Mouse (Mus musculus): Measurements from ENCODE around the gene Cacnb2.

The Cacnb2 gene

DNA sequence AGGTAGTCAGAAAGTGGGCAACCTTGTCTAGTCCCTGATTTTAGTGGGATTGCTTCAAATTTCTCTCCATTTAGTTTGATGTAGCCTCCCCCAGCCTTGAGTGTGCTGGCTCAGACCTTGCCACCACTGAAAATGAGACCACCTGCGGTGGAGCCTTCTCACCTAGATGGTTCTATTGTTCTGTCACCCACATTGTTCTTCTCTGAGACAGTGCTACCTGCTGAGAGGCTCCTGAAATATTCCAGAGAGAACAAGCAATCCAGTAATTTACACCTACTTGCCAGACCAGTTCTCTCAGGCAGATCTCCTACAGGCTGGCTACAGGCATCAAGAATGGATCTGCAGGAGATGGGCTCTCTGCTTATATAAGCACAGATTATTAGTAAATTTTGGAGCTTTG is 215.8 kb downstream of the Cacnb2 start:
- no peak overlapping the region for H3K4me3 ChIP-seq (replicated peaks; ENCODE audit: low read length)
- H3K27me3 ChIP-seq (ENCODE audit: insufficient read depth, low read length): no peaks in the 10 kb centered on the region
- TF ChIP-seq NANOG (IDR thresholded peaks at IDR 0.05; ENCODE audit: borderline replicate concordance, low read length): peak; percentile 72; the same call in 1 of the 2 replicates
- TF ChIP-seq POU5F1 (IDR thresholded peaks at IDR 0.05; ENCODE audit: borderline replicate concordance, low read length): no peak
- H3K36me3 ChIP-seq (ENCODE audit: insufficient read depth, low read length): no peaks in the 10 kb centered on the region
- no peaks in the 10 kb centered on the region for H3K9me3 ChIP-seq (ENCODE audit: low read length)
- H3K4me1 ChIP-seq (replicated peaks; ENCODE audit: low read depth, low read length): peaks cover 5% of the 10 kb centered on the region

DNA sequence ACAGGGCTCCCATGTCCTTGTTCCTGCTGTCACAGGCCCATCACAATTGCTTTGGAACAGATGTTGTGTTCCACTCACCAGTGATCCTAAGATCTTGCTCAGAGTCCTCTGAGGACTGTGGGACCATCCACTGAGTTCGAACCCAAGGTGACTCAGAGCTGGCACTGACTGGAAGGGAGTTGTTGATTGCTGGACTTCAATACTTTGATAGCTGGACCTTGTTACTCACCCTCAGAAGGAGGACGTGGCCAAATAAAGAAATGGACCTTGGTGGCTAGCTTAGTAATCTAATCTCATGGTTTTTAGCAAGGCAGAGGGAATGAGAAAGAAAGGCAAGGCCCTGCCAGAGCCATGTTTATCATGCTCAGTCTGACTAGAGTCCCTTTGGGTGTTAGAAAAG is 218.1 kb downstream of the Cacnb2 start:
- Histone ChIP-seq H3K9me3 (ENCODE audit: low read length) (no peaks in the 10 kb centered on the region), H3K36me3 (ENCODE audit: insufficient read depth, low read length) (no peaks in the 10 kb centered on the region), H3K4me3 (replicated peaks; ENCODE audit: low read length) (no peak overlapping the region), H3K4me1 (replicated peaks; ENCODE audit: low read depth, low read length) (peaks cover 5% of the 10 kb centered on the region), H3K27me3 (ENCODE audit: insufficient read depth, low read length) (no peaks in the 10 kb centered on the region)
- TF ChIP-seq POU5F1 (IDR thresholded peaks at IDR 0.05; ENCODE audit: borderline replicate concordance, low read length) (no peak), CTCF (conservative IDR thresholded peaks at IDR 0.05; ENCODE audit: low read length) (no peak), NANOG (IDR thresholded peaks at IDR 0.05; ENCODE audit: borderline replicate concordance, low read length) (no peak)

DNA sequence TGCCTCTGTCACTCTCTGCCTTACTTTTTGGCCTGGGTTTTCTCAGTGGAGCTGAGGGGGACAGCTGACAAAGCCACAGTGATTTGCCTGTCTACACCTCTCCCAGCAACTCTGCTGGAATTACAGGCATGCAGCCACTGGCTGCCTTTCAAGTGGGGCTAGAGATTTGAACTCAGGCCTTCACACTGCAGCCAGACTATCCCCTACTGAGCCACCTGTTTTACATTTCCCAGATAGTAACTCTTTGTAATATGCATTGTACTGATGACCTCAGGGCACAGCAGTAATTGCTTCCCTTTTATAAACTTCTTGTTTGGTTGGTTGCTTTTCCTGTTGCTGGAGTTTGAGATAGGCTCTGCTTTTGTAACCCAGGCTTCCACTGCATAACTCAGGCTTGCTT is 220.2 kb downstream of the Cacnb2 start:
- TF ChIP-seq NANOG (IDR thresholded peaks at IDR 0.05; ENCODE audit: borderline replicate concordance, low read length) (no peak), POU5F1 (IDR thresholded peaks at IDR 0.05; ENCODE audit: borderline replicate concordance, low read length) (no peak), CTCF (conservative IDR thresholded peaks at IDR 0.05; ENCODE audit: low read length) (no peak)
- H3K4me1 ChIP-seq (replicated peaks; ENCODE audit: low read depth, low read length): peaks cover 5% of the 10 kb centered on the region
- no peaks in the 10 kb centered on the region for H3K27me3 ChIP-seq (ENCODE audit: insufficient read depth, low read length)
- H3K36me3 ChIP-seq (ENCODE audit: insufficient read depth, low read length): no peaks in the 10 kb centered on the region
- H3K9me3 ChIP-seq (ENCODE audit: low read length): no peaks in the 10 kb centered on the region
- no peak overlapping the region for H3K4me3 ChIP-seq (replicated peaks; ENCODE audit: low read length)

DNA sequence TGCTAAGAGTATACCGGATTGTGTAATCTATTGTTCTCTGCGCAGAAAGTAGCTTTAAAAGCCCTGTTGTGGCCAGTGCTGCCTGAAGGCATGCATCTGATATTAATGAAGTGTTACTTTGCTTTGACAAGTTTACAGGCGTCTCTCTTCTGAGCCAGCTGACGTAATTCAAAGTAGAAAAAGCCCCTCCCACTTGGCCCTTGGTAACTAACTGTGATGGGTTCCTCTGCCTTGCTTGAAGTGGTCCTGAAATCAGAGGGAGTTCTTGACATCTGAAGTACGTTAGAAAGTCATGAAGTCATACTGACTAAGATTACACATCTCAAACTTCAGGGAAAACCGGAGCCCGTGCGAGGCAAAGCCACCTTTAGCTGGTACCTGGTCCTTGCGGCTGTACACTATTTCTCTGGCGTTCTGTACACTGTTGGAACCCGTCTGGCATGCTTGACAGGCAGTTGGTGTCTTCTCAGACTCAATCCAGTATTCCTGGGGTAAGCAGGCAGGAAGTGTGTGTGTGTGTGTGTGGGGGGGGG is 221.0 kb downstream of the Cacnb2 start:
- TF ChIP-seq CTCF (conservative IDR thresholded peaks at IDR 0.05; ENCODE audit: low read length): no peak
- TF ChIP-seq NANOG (IDR thresholded peaks at IDR 0.05; ENCODE audit: borderline replicate concordance, low read length): no peak
- TF ChIP-seq POU5F1 (IDR thresholded peaks at IDR 0.05; ENCODE audit: borderline replicate concordance, low read length): no peak
- no peaks in the 10 kb centered on the region for H3K36me3 ChIP-seq (ENCODE audit: insufficient read depth, low read length)
- H3K4me1 ChIP-seq (replicated peaks; ENCODE audit: low read depth, low read length): peaks cover 2% of the 10 kb centered on the region
- no peaks in the 10 kb centered on the region for H3K9me3 ChIP-seq (ENCODE audit: low read length)
- H3K27me3 ChIP-seq (ENCODE audit: insufficient read depth, low read length): no peaks in the 10 kb centered on the region
- H3K4me3 ChIP-seq (replicated peaks; ENCODE audit: low read length): no peak overlapping the region

DNA sequence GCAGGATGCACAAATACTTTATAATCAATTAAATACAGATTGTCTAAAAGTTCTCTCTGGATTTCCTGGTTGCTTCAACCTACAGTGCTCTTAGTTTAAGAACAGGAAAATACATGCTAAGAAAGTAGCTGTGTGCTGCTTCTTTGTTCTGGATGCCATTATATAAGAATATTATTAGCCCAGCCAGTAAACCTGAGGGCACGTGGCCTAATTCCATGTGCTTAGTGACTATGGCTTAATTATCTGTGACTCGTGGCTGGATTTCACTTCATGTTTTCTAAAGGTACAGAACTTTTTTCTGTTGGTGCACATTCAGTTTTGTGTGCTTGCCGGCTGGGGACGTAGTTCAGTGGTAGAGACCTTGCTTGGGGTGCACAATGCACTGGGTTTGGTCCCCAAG is 222.3 kb downstream of the Cacnb2 start:
- Histone ChIP-seq H3K27me3 (ENCODE audit: insufficient read depth, low read length) (no peaks in the 10 kb centered on the region), H3K4me3 (replicated peaks; ENCODE audit: low read length) (no peak overlapping the region), H3K36me3 (ENCODE audit: insufficient read depth, low read length) (no peaks in the 10 kb centered on the region), H3K4me1 (replicated peaks; ENCODE audit: low read depth, low read length) (no peaks in the 10 kb centered on the region), H3K9me3 (ENCODE audit: low read length) (no peaks in the 10 kb centered on the region)
- TF ChIP-seq NANOG (IDR thresholded peaks at IDR 0.05; ENCODE audit: borderline replicate concordance, low read length) (no peak), CTCF (conservative IDR thresholded peaks at IDR 0.05; ENCODE audit: low read length) (no peak), POU5F1 (IDR thresholded peaks at IDR 0.05; ENCODE audit: borderline replicate concordance, low read length) (no peak)

DNA sequence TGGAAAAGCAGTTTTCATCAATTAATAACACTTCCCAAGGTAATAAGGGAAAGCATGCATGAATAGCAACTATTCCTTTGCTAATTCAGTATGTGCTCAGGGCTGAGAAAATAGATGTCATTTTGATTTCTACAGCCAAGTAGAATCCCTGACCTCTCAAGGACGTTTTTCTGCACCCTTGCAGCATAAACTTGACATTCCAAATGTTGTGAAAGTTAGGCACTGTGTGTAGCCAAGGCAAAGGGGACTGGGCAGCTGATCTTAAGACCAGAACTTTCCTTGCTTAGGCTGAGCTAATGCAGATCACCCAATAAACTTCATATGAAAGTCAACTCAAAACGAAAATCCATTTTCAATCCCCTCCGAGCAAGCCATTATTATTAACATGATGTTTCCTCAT is 226.6 kb downstream of the Cacnb2 start:
- Histone ChIP-seq H3K9me3 (ENCODE audit: low read length) (no peaks in the 10 kb centered on the region), H3K27me3 (ENCODE audit: insufficient read depth, low read length) (no peaks in the 10 kb centered on the region), H3K36me3 (ENCODE audit: insufficient read depth, low read length) (no peaks in the 10 kb centered on the region), H3K4me1 (replicated peaks; ENCODE audit: low read depth, low read length) (no peaks in the 10 kb centered on the region), H3K4me3 (replicated peaks; ENCODE audit: low read length) (no peak overlapping the region)
- TF ChIP-seq NANOG (IDR thresholded peaks at IDR 0.05; ENCODE audit: borderline replicate concordance, low read length) (no peak), POU5F1 (IDR thresholded peaks at IDR 0.05; ENCODE audit: borderline replicate concordance, low read length) (no peak), CTCF (conservative IDR thresholded peaks at IDR 0.05; ENCODE audit: low read length) (no peak)

DNA sequence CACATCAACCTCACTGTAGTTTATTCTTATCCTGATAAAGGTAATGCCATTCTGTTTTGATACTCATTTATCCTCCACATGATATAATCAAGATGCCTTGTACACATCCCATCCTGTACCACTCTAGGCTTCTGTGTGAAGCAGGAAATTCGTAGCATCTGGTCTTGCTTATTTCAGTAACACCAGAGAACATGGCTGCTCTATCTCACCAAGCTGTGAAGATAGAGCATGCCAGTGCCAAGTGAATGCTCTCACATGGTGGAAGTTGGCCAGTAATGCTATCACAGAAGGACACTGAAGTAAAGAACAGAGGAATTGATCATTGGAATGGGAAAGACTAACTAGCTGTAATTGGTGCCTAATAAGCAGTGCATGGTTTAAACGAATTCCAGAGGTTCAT is 228.4 kb downstream of the Cacnb2 start:
- Histone ChIP-seq H3K4me3 (replicated peaks; ENCODE audit: low read length) (no peak overlapping the region), H3K27me3 (ENCODE audit: insufficient read depth, low read length) (no peaks in the 10 kb centered on the region), H3K36me3 (ENCODE audit: insufficient read depth, low read length) (no peaks in the 10 kb centered on the region), H3K9me3 (ENCODE audit: low read length) (no peaks in the 10 kb centered on the region), H3K4me1 (replicated peaks; ENCODE audit: low read depth, low read length) (no peaks in the 10 kb centered on the region)
- TF ChIP-seq NANOG (IDR thresholded peaks at IDR 0.05; ENCODE audit: borderline replicate concordance, low read length) (no peak), POU5F1 (IDR thresholded peaks at IDR 0.05; ENCODE audit: borderline replicate concordance, low read length) (no peak), CTCF (conservative IDR thresholded peaks at IDR 0.05; ENCODE audit: low read length) (no peak)

DNA sequence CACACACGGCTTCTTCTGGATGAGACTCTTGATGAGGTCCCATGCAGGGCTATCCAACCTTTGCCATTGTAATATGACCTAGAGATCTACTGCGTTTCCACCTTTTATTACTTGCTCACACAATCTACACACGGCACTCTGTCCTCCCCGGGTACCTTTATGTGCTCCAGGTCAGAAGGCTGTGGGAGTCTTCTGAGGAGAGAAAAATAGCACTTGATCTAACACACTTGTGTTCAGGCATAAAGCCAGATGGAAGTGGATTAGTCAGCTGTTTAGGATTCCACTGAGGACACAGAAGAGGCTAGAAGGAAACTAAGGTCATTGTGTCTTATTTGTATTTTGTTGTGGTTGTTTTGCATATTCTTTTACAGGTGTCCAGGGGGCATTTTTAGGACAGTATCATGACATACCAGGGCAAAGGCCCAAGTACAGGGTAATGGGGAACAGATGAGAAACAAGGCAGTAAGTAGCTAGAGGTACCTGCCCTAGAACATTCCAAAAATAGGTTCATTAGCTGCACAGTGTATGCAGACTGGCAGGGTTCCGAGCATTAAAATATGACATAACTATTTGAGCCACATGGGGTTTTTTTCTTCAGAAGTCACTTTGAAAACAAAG is 231.9 kb downstream of the Cacnb2 start:
- no peaks in the 10 kb centered on the region for H3K27me3 ChIP-seq (ENCODE audit: insufficient read depth, low read length)

DNA sequence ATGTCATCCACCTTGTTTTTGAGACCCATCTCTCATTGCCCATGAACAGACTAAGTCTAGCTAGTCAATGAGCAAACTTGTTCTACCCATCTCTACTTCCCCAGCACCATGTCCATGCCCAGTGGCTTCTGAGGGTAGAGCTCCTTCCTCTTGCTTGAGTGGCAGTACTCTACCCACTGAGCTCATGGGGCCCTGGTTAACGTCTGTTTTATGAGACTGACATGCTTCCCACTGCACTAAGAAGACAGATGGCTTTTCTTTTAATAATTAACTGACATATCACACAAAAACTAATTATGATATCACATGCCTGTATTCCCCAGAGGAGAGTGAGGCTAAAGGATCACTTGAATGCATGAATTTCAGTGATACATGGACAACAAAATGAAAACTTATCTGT is 238.4 kb downstream of the Cacnb2 start:
- Histone ChIP-seq H3K4me3 (replicated peaks; ENCODE audit: low read length) (no peak overlapping the region), H3K4me1 (replicated peaks; ENCODE audit: low read depth, low read length) (no peaks in the 10 kb centered on the region), H3K9me3 (ENCODE audit: low read length) (no peaks in the 10 kb centered on the region), H3K27me3 (ENCODE audit: insufficient read depth, low read length) (no peaks in the 10 kb centered on the region), H3K36me3 (ENCODE audit: insufficient read depth, low read length) (no peaks in the 10 kb centered on the region)
- TF ChIP-seq POU5F1 (IDR thresholded peaks at IDR 0.05; ENCODE audit: borderline replicate concordance, low read length) (no peak), CTCF (conservative IDR thresholded peaks at IDR 0.05; ENCODE audit: low read length) (no peak), NANOG (IDR thresholded peaks at IDR 0.05; ENCODE audit: borderline replicate concordance, low read length) (no peak)

More for the DNA sequence above, 231.9 kb downstream of the Cacnb2 start:
- Histone ChIP-seq H3K4me1 (replicated peaks; ENCODE audit: low read depth, low read length) (no peaks in the 10 kb centered on the region), H3K4me3 (replicated peaks; ENCODE audit: low read length) (no peak overlapping the region), H3K9me3 (ENCODE audit: low read length) (no peaks in the 10 kb centered on the region), H3K36me3 (ENCODE audit: insufficient read depth, low read length) (no peaks in the 10 kb centered on the region)
- TF ChIP-seq NANOG (IDR thresholded peaks at IDR 0.05; ENCODE audit: borderline replicate concordance, low read length) (no peak), CTCF (conservative IDR thresholded peaks at IDR 0.05; ENCODE audit: low read length) (no peak), POU5F1 (IDR thresholded peaks at IDR 0.05; ENCODE audit: borderline replicate concordance, low read length) (no peak)

Measured in E14TG2a.4 (cell line).